Mouse (Mus musculus): ENCODE measurements around the gene Commd3.

- TF ChIP-seq POLR2A (IDR thresholded peaks at IDR 0.05; ENCODE audit: low read depth, low read length) (no peak), CTCF (IDR thresholded peaks at IDR 0.05; ENCODE audit: borderline replicate concordance, insufficient read depth, low read length) (no peak)
These were observed 41.6 kb upstream of the Commd3 start for GRCm38 (mm10) chr2:18630547-18630946.
